Mouse (Mus musculus): ENCODE data around the gene Banp.

Banp gene

GRCm38 (mm10) chr8:122071193-122071592, 121.6 kb downstream of the Banp start:
- peak; percentile 12 for DNase-seq

GRCm38 (mm10) chr8:122073964-122074363, 124.4 kb downstream of the Banp start:
- no peak for DNase-seq

GRCm38 (mm10) chr8:122074442-122074841, 124.9 kb downstream of the Banp start:
- no peak for DNase-seq

- DNase-seq: no peak
Measured at GRCm38 (mm10) chr8:122074977-122075376, 125.4 kb downstream of the Banp start.

- DNase-seq: no peak
Measured at GRCm38 (mm10) chr8:122076183-122076842, 126.8 kb downstream of the Banp start.

GRCm38 (mm10) chr8:122078321-122078720, 128.8 kb downstream of the Banp start:
- DNase-seq: no peak
